Mouse (Mus musculus): ENCODE measurements around the gene D630023F18Rik. TPM values are rescaled to one million over a fixed set of nuclear protein-coding genes. Genes with fewer than 3 reads are reported as not detected.

Gene D630023F18Rik
- 0.34 and 0.38 TPM in 2 replicates for polyA plus RNA-seq (2015; fragmentation: Nextera tagmentation; extraction: Ambion mirVana)

GRCm38 (mm10) chr1:65122574-65123372, at the start of gene D630023F18Rik:
D630023F18Rik (minus strand) TSS chr1:65123214.
- no peak within 1 kb of the TSS for H3K27ac ChIP-seq (replicated peaks)
- H3K4me1 ChIP-seq (replicated peaks), result 0 out of 2 replicates have a peak, but pooled peaks cover 2% of the 10 kb centered on the region
- ATAC-seq (ENCODE audit: low read depth), result no peak
- H3K27me3 ChIP-seq, result no peaks in the 10 kb centered on the region
- 31% methylated on average over 9 of the region's 9 CpGs for WGBS
- peak within 1 kb of the TSS; percentile 50 for H3K4me2 ChIP-seq
- peak within 1 kb of the TSS; percentile 21 for H3K4me3 ChIP-seq
- no peaks in the 10 kb centered on the region for H3K36me3 ChIP-seq
- H3K9ac ChIP-seq, result peak within 1 kb of the TSS; percentile 48; the same call in 1 of the 2 replicates
- H3K9me3 ChIP-seq, result no peaks in the 10 kb centered on the region

- Histone ChIP-seq H3K9me3 (no peaks in the 10 kb centered on the region), H3K4me3 (no peak overlapping the region), H3K4me2 (no peak overlapping the region), H3K27me3 (no peaks in the 10 kb centered on the region), H3K36me3 (peaks cover 76% of the 10 kb centered on the region), H3K4me1 (replicated peaks) (peaks cover 27% of the 10 kb centered on the region), H3K27ac (replicated peaks) (no peak overlapping the region), H3K9ac (no peak overlapping the region)
- no peak for ATAC-seq (ENCODE audit: low read depth)
- WGBS, result 75% methylated on average over 4 of the region's 4 CpGs
Measured at GRCm38 (mm10) chr1:65171579-65171978, 48.6 kb upstream of the D630023F18Rik start.

- Histone ChIP-seq H3K4me3 (no peak overlapping the region), H3K4me1 (replicated peaks) (peaks cover 14% of the 10 kb centered on the region), H3K27me3 (no peaks in the 10 kb centered on the region), H3K36me3 (peaks cover 92% of the 10 kb centered on the region), H3K4me2 (no peak overlapping the region), H3K27ac (replicated peaks) (no peak overlapping the region), H3K9ac (no peak overlapping the region), H3K9me3 (no peaks in the 10 kb centered on the region)
- WGBS, result 93% methylated on average over 5 of the region's 5 CpGs
- ATAC-seq (ENCODE audit: low read depth), result no peak
Measured at GRCm38 (mm10) chr1:65169947-65170346, 46.9 kb upstream of the D630023F18Rik start.

GRCm38 (mm10) chr1:65169536-65169935, 46.5 kb upstream of the D630023F18Rik start:
- Histone ChIP-seq H3K9ac (no peak overlapping the region), H3K4me1 (replicated peaks) (peaks cover 14% of the 10 kb centered on the region), H3K9me3 (no peaks in the 10 kb centered on the region), H3K27me3 (no peaks in the 10 kb centered on the region), H3K4me2 (no peak overlapping the region), H3K27ac (replicated peaks) (no peak overlapping the region), H3K4me3 (no peak overlapping the region), H3K36me3 (peaks cover 93% of the 10 kb centered on the region)
- 96% methylated on average over 7 of the region's 7 CpGs for WGBS
- no peak for ATAC-seq (ENCODE audit: low read depth)

- Histone ChIP-seq H3K9me3 (no peaks in the 10 kb centered on the region), H3K4me2 (no peak overlapping the region), H3K36me3 (peaks cover 96% of the 10 kb centered on the region), H3K4me3 (no peak overlapping the region), H3K9ac (no peak overlapping the region), H3K4me1 (replicated peaks) (peaks cover 5% of the 10 kb centered on the region), H3K27ac (replicated peaks) (no peak overlapping the region), H3K27me3 (no peaks in the 10 kb centered on the region)
- 82% methylated on average over 1 of the region's 1 CpGs for WGBS
- no peak for ATAC-seq (ENCODE audit: low read depth)
Measured at GRCm38 (mm10) chr1:65167496-65167895, 44.5 kb upstream of the D630023F18Rik start.

GRCm38 (mm10) chr1:65162210-65162609, 39.2 kb upstream of the D630023F18Rik start:
- Histone ChIP-seq H3K36me3 (peaks cover 92% of the 10 kb centered on the region), H3K4me3 (no peak overlapping the region), H3K4me1 (replicated peaks) (no peaks in the 10 kb centered on the region), H3K4me2 (no peak overlapping the region), H3K27ac (replicated peaks) (no peak overlapping the region), H3K9ac (no peak overlapping the region), H3K27me3 (no peaks in the 10 kb centered on the region), H3K9me3 (no peaks in the 10 kb centered on the region)
- ATAC-seq (ENCODE audit: low read depth), result no peak
- WGBS, result 97% methylated on average over 1 of the region's 1 CpGs

GRCm38 (mm10) chr1:65156111-65156510, 33.1 kb upstream of the D630023F18Rik start:
- no peak overlapping the region for H3K9ac ChIP-seq
- no peaks in the 10 kb centered on the region for H3K4me1 ChIP-seq (replicated peaks)
- no peak overlapping the region for H3K4me2 ChIP-seq
- no peaks in the 10 kb centered on the region for H3K27me3 ChIP-seq
- no peaks in the 10 kb centered on the region for H3K9me3 ChIP-seq
- H3K36me3 ChIP-seq, result peaks cover 41% of the 10 kb centered on the region
- ATAC-seq (ENCODE audit: low read depth), result no peak
- 94% methylated on average over 5 of the region's 5 CpGs for WGBS
- H3K4me3 ChIP-seq, result no peak overlapping the region
- no peak overlapping the region for H3K27ac ChIP-seq (replicated peaks)

GRCm38 (mm10) chr1:65154814-65155213, 31.8 kb upstream of the D630023F18Rik start:
- Histone ChIP-seq H3K4me1 (replicated peaks) (no peaks in the 10 kb centered on the region), H3K36me3 (peaks cover 28% of the 10 kb centered on the region), H3K27ac (replicated peaks) (no peak overlapping the region), H3K9ac (no peak overlapping the region), H3K4me3 (no peak overlapping the region), H3K27me3 (no peaks in the 10 kb centered on the region), H3K4me2 (no peak overlapping the region), H3K9me3 (no peaks in the 10 kb centered on the region)
- no peak for ATAC-seq (ENCODE audit: low read depth)

- Histone ChIP-seq H3K4me2 (no peak overlapping the region), H3K4me3 (no peak overlapping the region), H3K9me3 (no peaks in the 10 kb centered on the region), H3K9ac (no peak overlapping the region), H3K4me1 (replicated peaks) (no peaks in the 10 kb centered on the region), H3K27ac (replicated peaks) (no peak overlapping the region), H3K27me3 (no peaks in the 10 kb centered on the region), H3K36me3 (no peaks in the 10 kb centered on the region)
- ATAC-seq (ENCODE audit: low read depth), result no peak
- 78% methylated on average over 3 of the region's 3 CpGs for WGBS
Measured at GRCm38 (mm10) chr1:65147971-65148370, 25.0 kb upstream of the D630023F18Rik start.

GRCm38 (mm10) chr1:65147326-65147725, 24.3 kb upstream of the D630023F18Rik start:
- H3K27ac ChIP-seq (replicated peaks), result no peak overlapping the region
- H3K4me2 ChIP-seq, result no peak overlapping the region
- 95% methylated on average over 5 of the region's 5 CpGs for WGBS
- H3K4me1 ChIP-seq (replicated peaks), result no peaks in the 10 kb centered on the region
- H3K36me3 ChIP-seq, result no peaks in the 10 kb centered on the region
- H3K4me3 ChIP-seq, result no peak overlapping the region
- no peak overlapping the region for H3K9ac ChIP-seq
- H3K27me3 ChIP-seq, result no peaks in the 10 kb centered on the region
- no peaks in the 10 kb centered on the region for H3K9me3 ChIP-seq
- ATAC-seq (ENCODE audit: low read depth), result no peak

GRCm38 (mm10) chr1:65146601-65147000, 23.6 kb upstream of the D630023F18Rik start:
- H3K4me1 ChIP-seq (replicated peaks), result no peaks in the 10 kb centered on the region
- no peak overlapping the region for H3K4me2 ChIP-seq
- no peak overlapping the region for H3K4me3 ChIP-seq
- H3K27me3 ChIP-seq, result no peaks in the 10 kb centered on the region
- H3K9ac ChIP-seq, result no peak overlapping the region
- H3K27ac ChIP-seq (replicated peaks), result no peak overlapping the region
- ATAC-seq (ENCODE audit: low read depth), result no peak
- WGBS, result 68% methylated on average over 2 of the region's 2 CpGs
- H3K36me3 ChIP-seq, result no peaks in the 10 kb centered on the region
- no peaks in the 10 kb centered on the region; the same call in 1 of the 2 replicates for H3K9me3 ChIP-seq

- no peak for ATAC-seq (ENCODE audit: low read depth)
- Histone ChIP-seq H3K27me3 (no peaks in the 10 kb centered on the region), H3K4me1 (replicated peaks) (no peaks in the 10 kb centered on the region), H3K4me3 (no peak overlapping the region), H3K36me3 (no peaks in the 10 kb centered on the region), H3K9me3 (no peaks in the 10 kb centered on the region; the same call in 1 of the 2 replicates), H3K4me2 (no peak overlapping the region), H3K27ac (replicated peaks) (no peak overlapping the region), H3K9ac (no peak overlapping the region)
- WGBS, result 92% methylated on average over 2 of the region's 2 CpGs
Measured at GRCm38 (mm10) chr1:65144783-65145182, 21.8 kb upstream of the D630023F18Rik start.

GRCm38 (mm10) chr1:65137560-65137959, 14.5 kb upstream of the D630023F18Rik start:
- Histone ChIP-seq H3K9ac (no peak overlapping the region), H3K27ac (replicated peaks) (no peak overlapping the region), H3K36me3 (no peaks in the 10 kb centered on the region), H3K9me3 (no peaks in the 10 kb centered on the region; the same call in 1 of the 2 replicates), H3K4me2 (no peak overlapping the region), H3K27me3 (no peaks in the 10 kb centered on the region), H3K4me1 (replicated peaks) (no peaks in the 10 kb centered on the region), H3K4me3 (no peak overlapping the region)
- WGBS, result 87% methylated on average over 6 of the region's 6 CpGs
- no peak for ATAC-seq (ENCODE audit: low read depth)
